Mouse (Mus musculus): Measurements from ENCODE around the gene Rbmx.
A peak's percentile ranks its signal among the peaks of the same experiment; 100 is the strongest.

The Rbmx gene

GRCm38 (mm10) chrX:57392367-57393246, at the start of gene Rbmx:
TSS of gene Rbmx (minus strand) at chrX:57393036.
- DNase-seq, result peak; percentile 84 to 91

GRCm38 (mm10) chrX:57433897-57434296, 41.1 kb upstream of the Rbmx start:
- no peak for DNase-seq

- DNase-seq, result no peak
These were observed 38.8 kb upstream of the Rbmx start for GRCm38 (mm10) chrX:57431610-57432009.

GRCm38 (mm10) chrX:57408769-57409168, 15.9 kb upstream of the Rbmx start, which contains the start of gene Gm364:
TSS of gene Gm364 (plus strand) at chrX:57409154.
- no peak for DNase-seq

- no peak for DNase-seq
These were observed 10.8 kb upstream of the Rbmx start for GRCm38 (mm10) chrX:57403651-57404050.

- DNase-seq, result no peak
These were observed 8.6 kb upstream of the Rbmx start for GRCm38 (mm10) chrX:57401388-57401787.

GRCm38 (mm10) chrX:57393412-57393811, 576 bp upstream of the Rbmx start:
- DNase-seq, result no peak

GRCm38 (mm10) chrX:57380915-57381314, 11.9 kb downstream of the Rbmx start:
- no peak for DNase-seq

GRCm38 (mm10) chrX:57378579-57378978, 14.3 kb downstream of the Rbmx start:
- no peak for DNase-seq

GRCm38 (mm10) chrX:57377096-57377495, 15.7 kb downstream of the Rbmx start:
- no peak for DNase-seq

- no peak for DNase-seq
These were observed 18.8 kb downstream of the Rbmx start for GRCm38 (mm10) chrX:57374029-57374428.

GRCm38 (mm10) chrX:57373543-57373942, 19.3 kb downstream of the Rbmx start:
- DNase-seq, result no peak

- peak; percentile 6 to 40 for DNase-seq
These were observed 19.9 kb downstream of the Rbmx start for GRCm38 (mm10) chrX:57372965-57373364.

GRCm38 (mm10) chrX:57364891-57365569, 27.8 kb downstream of the Rbmx start:
- DNase-seq, result no peak

- DNase-seq, result no peak
These were observed 33.5 kb downstream of the Rbmx start for GRCm38 (mm10) chrX:57359316-57359715.

- DNase-seq, result no peak
These were observed 53.6 kb downstream of the Rbmx start for GRCm38 (mm10) chrX:57339220-57339619.

GRCm38 (mm10) chrX:57338371-57339211, 54.2 kb downstream of the Rbmx start, which contains the start of gene Arhgef6:
TSS of gene Arhgef6 (minus strand) at chrX:57338729.
- DNase-seq, result no peak

GRCm38 (mm10) chrX:57337582-57337981, 55.3 kb downstream of the Rbmx start:
- no peak for DNase-seq

GRCm38 (mm10) chrX:57336958-57337357, 55.9 kb downstream of the Rbmx start:
- peak in 1 of 2 experiments; percentile 7 for DNase-seq

- DNase-seq, result no peak
These were observed 57.5 kb downstream of the Rbmx start for GRCm38 (mm10) chrX:57335313-57335712.
